Mouse (Mus musculus) midbrain, embryonic 12.5 days (tissue): ENCODE results near the gene Gm4787. TPM values are rescaled to one million over a fixed set of nuclear protein-coding genes. Genes with fewer than 3 reads are reported as not detected.
"Not testable (repeated sequence)": the region's sequence is repeated elsewhere in the genome, so short reads cannot be mapped to it uniquely, and the experiment has no call there.

Experiments
- ATAC-seq: fragments of 200-750 bp; cut with Nextera tagmentation; 2 replicates; pipeline ENCODE4 v1.8.0; 2017; ENCODE audit warnings: low read depth, moderate TSS enrichment, moderate library complexity; ENCODE audit not compliant: low FRiP score
- H3K27ac ChIP-seq: fragments of 300-500 bp; sonication (generic); replicated peaks from 2 replicates; pipeline ENCODE4 v1.5.1; 2016; ENCODE audit warnings: mild to moderate bottlenecking
- H3K27me3 ChIP-seq: fragments of 300-500 bp; sonication (generic); 2 replicates; pipeline ENCODE4 v1.6.1; 2016; ENCODE audit warnings: mild to moderate bottlenecking
- H3K36me3 ChIP-seq: fragments of 300-500 bp; sonication (generic); 2 replicates; pipeline ENCODE4 v1.6.1; 2016
- H3K4me1 ChIP-seq: fragments of 300-500 bp; sonication (generic); 2 replicates; pipeline ENCODE4 v1.6.1; 2016
- H3K4me2 ChIP-seq: fragments of 300-500 bp; sonication (generic); replicated peaks from 2 replicates; pipeline ENCODE4 v1.6.1; 2016; ENCODE audit warnings: mild to moderate bottlenecking, moderate library complexity
- H3K4me3 ChIP-seq: fragments of 300-500 bp; sonication (generic); 2 replicates; pipeline ENCODE4 v1.5.1; 2016; ENCODE audit warnings: mild to moderate bottlenecking
- H3K9ac ChIP-seq: fragments of 300-500 bp; sonication (generic); replicated peaks from 2 replicates; pipeline ENCODE4 v1.6.1; 2016; ENCODE audit warnings: mild to moderate bottlenecking, moderate library complexity
- H3K9me3 ChIP-seq: fragments of 300-500 bp; sonication (generic); 2 replicates; pipeline ENCODE4 v1.6.1; 2016; ENCODE audit warnings: mild to moderate bottlenecking
- whole genome bisulfite sequencing: fragments of 180-500 bp; shearing (Covaris S2); methylation state at CpG from one replicate; pipeline ENCODE4 v1.1.7; 2016; 5-methylcytosine and 5-hydroxymethylcytosine counted together
- polyA plus RNA-seq: library from polyadenylated mRNA; unstranded; fragments of >200 nt; fragmentation: Nextera tagmentation; extraction: Ambion mirVana; gene quantifications from 2 replicates; pipeline ENCODE4 v1.2.1, GENCODE M21; 2016

The Gm4787 gene
- 0.26 and 0.50 TPM in 2 replicates for polyA plus RNA-seq

- not testable (repeated sequence) for H3K4me2 ChIP-seq, H3K27ac ChIP-seq, H3K36me3 ChIP-seq, H3K27me3 ChIP-seq, ATAC-seq, H3K9ac ChIP-seq, H3K4me1 ChIP-seq, H3K9me3 ChIP-seq, H3K4me3 ChIP-seq
- WGBS, result 68% methylated on average over 1 of the region's 1 CpGs
Observed at GRCm38 (mm10) chr12:81379364-81379763, at the start of gene Gm4787. Gene Gm4787 (minus strand): TSS chr12:81379464.

GRCm38 (mm10) chr12:81421846-81422245, 42.6 kb upstream of the Gm4787 start, which contains the start of gene Adam4:
Gene Adam4 (minus strand): TSS chr12:81421946.
- Histone ChIP-seq H3K4me3 (no peak within 1 kb of the TSS), H3K36me3 (no peaks in the 10 kb centered on the region; the same call in 1 of the 2 replicates), H3K9me3 (peaks cover 20% of the 10 kb centered on the region; the same call in 1 of the 2 replicates), H3K9ac (no peak within 1 kb of the TSS), H3K27me3 (no peaks in the 10 kb centered on the region), H3K4me2 (no peak within 1 kb of the TSS), H3K27ac (no peak within 1 kb of the TSS), H3K4me1 (no peaks in the 10 kb centered on the region)
- ATAC-seq, result no peak
- WGBS, result 96% methylated on average over 1 of the region's 1 CpGs

GRCm38 (mm10) chr12:81413211-81413610, 33.9 kb upstream of the Gm4787 start:
- Histone ChIP-seq H3K27me3 (no peaks in the 10 kb centered on the region), H3K4me2 (no peak overlapping the region), H3K36me3 (no peaks in the 10 kb centered on the region), H3K4me1 (no peaks in the 10 kb centered on the region), H3K9ac (no peak overlapping the region), H3K9me3 (no peaks in the 10 kb centered on the region), H3K27ac (no peak overlapping the region), H3K4me3 (no peak overlapping the region)
- no peak for ATAC-seq
- WGBS, result 80% methylated on average over 3 of the region's 3 CpGs

GRCm38 (mm10) chr12:81408966-81409365, 29.7 kb upstream of the Gm4787 start:
- no peaks in the 10 kb centered on the region for H3K36me3 ChIP-seq
- ATAC-seq, result no peak
- no peak overlapping the region for H3K27ac ChIP-seq
- WGBS, result 91% methylated on average over 3 of the region's 3 CpGs
- no peaks in the 10 kb centered on the region for H3K9me3 ChIP-seq
- no peaks in the 10 kb centered on the region for H3K27me3 ChIP-seq
- no peak overlapping the region for H3K4me2 ChIP-seq
- no peaks in the 10 kb centered on the region for H3K4me1 ChIP-seq
- H3K4me3 ChIP-seq, result no peak overlapping the region
- no peak overlapping the region for H3K9ac ChIP-seq

- no peak; the same call in 1 of the 2 replicates for ATAC-seq
- no peaks in the 10 kb centered on the region for H3K4me1 ChIP-seq
- H3K9me3 ChIP-seq, result no peaks in the 10 kb centered on the region
- H3K9ac ChIP-seq, result no peak overlapping the region
- H3K4me3 ChIP-seq, result no peak overlapping the region
- H3K27ac ChIP-seq, result no peak overlapping the region
- no peak overlapping the region for H3K4me2 ChIP-seq
- 9% methylated on average over 1 of the region's 1 CpGs for WGBS
- H3K27me3 ChIP-seq, result no peaks in the 10 kb centered on the region
- no peaks in the 10 kb centered on the region for H3K36me3 ChIP-seq
Observed at GRCm38 (mm10) chr12:81402187-81402586, 22.9 kb upstream of the Gm4787 start.

GRCm38 (mm10) chr12:81333841-81334240, 45.4 kb downstream of the Gm4787 start:
- Histone ChIP-seq H3K9ac (no peak overlapping the region), H3K4me3 (0 out of 2 replicates have a peak overlapping the region, but pooled peaks have one; percentile 65), H3K27me3 (peaks cover 27% of the 10 kb centered on the region), H3K4me1 (peaks cover 20% of the 10 kb centered on the region), H3K27ac (no peak overlapping the region), H3K9me3 (no peaks in the 10 kb centered on the region), H3K4me2 (peak overlapping the region; percentile 98), H3K36me3 (no peaks in the 10 kb centered on the region)
- 68% methylated on average over 5 of the region's 5 CpGs for WGBS
- no peak for ATAC-seq

GRCm38 (mm10) chr12:81332875-81333421, 46.3 kb downstream of the Gm4787 start, which contains the start of gene Slc8a3:
Gene Slc8a3 (minus strand): TSS chr12:81333180.
- H3K9ac ChIP-seq, result peak within 1 kb of the TSS; percentile 77
- no peaks in the 10 kb centered on the region for H3K36me3 ChIP-seq
- H3K27ac ChIP-seq, result peak within 1 kb of the TSS; percentile 69
- H3K4me1 ChIP-seq, result peaks cover 20% of the 10 kb centered on the region
- peak; percentile 69 for ATAC-seq
- H3K9me3 ChIP-seq, result no peaks in the 10 kb centered on the region
- WGBS, result under 1% methylated on average over 45 of the region's 47 CpGs
- peak within 1 kb of the TSS; percentile 98 for H3K4me2 ChIP-seq
- H3K27me3 ChIP-seq, result peaks cover 27% of the 10 kb centered on the region
- H3K4me3 ChIP-seq, result peak within 1 kb of the TSS; percentile 65

- under 1% methylated on average over 37 of the region's 54 CpGs for WGBS
- peak; percentile 79 for ATAC-seq
Observed at GRCm38 (mm10) chr12:81331937-81332874, 47.1 kb downstream of the Gm4787 start.

GRCm38 (mm10) chr12:81331046-81331638, 48.1 kb downstream of the Gm4787 start:
- Histone ChIP-seq H3K27me3 (peaks cover 27% of the 10 kb centered on the region), H3K9me3 (no peaks in the 10 kb centered on the region), H3K27ac (peak overlapping the region; percentile 10; the same call in 1 of the 2 replicates), H3K4me1 (peaks cover 20% of the 10 kb centered on the region), H3K36me3 (no peaks in the 10 kb centered on the region), H3K4me2 (peak overlapping the region; percentile 98), H3K9ac (no peak overlapping the region), H3K4me3 (no peak overlapping the region; the same call in 1 of the 2 replicates)
- no peak for ATAC-seq
- 19% methylated on average over 5 of the region's 5 CpGs for WGBS

More at GRCm38 (mm10) chr12:81331937-81332874, 47.1 kb downstream of the Gm4787 start:
- H3K4me2 ChIP-seq, result peak overlapping the region; percentile 98
- no peaks in the 10 kb centered on the region for H3K9me3 ChIP-seq
- H3K36me3 ChIP-seq, result no peaks in the 10 kb centered on the region
- H3K9ac ChIP-seq, result peak overlapping the region; percentile 77
- H3K4me1 ChIP-seq, result peaks cover 20% of the 10 kb centered on the region
- H3K27me3 ChIP-seq, result peaks cover 27% of the 10 kb centered on the region
- peak overlapping the region; percentile 65 for H3K4me3 ChIP-seq
- peak overlapping the region; percentile 69 for H3K27ac ChIP-seq
